Mouse (Mus musculus) effector memory CD4-positive, alpha-beta T cell, adult 5 months (primary cell): ENCODE results near the gene Ttll13. TPM values are rescaled to one million over a fixed set of nuclear protein-coding genes. Genes with fewer than 3 reads are reported as not detected.

Source experiments
- polyA plus RNA-seq: library from polyadenylated mRNA; unstranded; fragments of 100-300 nt; shearing (Covaris generic); gene quantifications from one replicate; pipeline ENCODE4 v1.2.1, GENCODE M21; 2017

Ttll13 gene
- polyA plus RNA-seq, result not detected

DNA sequence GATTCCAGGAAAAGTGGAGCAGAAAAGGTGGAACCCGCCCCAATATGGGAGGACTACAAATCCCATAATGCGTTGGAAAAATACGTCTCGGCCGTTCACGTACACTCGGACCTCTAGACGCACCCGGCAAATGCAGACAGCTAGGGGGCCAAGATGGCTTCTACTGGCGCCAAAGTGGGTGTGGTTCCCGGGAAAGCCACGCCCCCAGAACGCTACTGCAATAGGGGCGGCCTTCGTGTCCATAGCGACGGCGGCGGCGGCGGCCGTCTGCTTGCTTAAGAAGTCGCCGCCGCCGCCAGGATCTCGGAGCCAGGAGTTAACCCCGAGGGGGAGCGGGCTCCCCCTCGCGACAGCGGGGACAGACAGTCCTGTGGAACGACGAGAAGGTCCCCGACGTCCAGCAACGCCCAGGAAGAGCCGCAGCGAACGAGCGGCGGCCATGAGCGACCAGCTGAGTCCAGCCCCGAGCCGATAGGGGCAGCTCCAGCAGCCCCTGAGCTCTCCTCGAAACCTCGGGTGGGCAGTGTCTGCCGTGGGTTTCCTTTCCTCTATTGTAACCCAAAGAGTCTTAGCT, at the start of gene Ttll13:
TSS of gene Ttll13 (plus strand) at position 229 of the 574 bp plus-strand sequence.

DNA sequence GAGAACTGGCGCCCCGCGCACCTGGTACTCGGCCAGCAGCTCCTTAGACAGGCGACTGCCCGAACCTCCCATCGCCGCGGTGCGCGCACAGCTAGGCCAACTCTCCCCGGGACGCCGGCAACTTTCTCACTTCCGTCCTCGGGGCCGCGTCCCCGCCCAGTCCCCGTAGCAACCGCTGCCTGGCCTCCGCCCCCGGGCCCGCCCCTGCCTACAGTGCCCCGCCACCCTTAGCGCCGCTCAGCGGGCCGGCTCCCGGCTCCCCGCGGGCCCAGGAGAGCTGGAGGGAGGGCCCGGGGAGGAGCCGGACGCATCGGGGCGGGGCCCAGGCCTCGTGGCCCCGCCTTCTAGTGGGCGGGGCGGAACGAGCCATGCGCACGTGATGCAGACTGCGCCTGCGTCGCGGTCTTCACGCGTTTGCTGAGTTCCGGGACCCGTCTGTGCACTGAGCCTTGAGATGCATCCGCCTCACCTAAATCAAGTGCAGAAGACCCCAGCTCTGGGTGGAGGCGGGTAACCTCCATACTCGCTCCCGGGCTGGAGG, 13.6 kb upstream of the Ttll13 start, which contains the start of the genes Cib1 and Gdpgp1:
TSS of gene Cib1 (minus strand) at position 325 of the 541 bp plus-strand sequence.
TSS of gene Gdpgp1 (plus strand) at position 377 of the 541 bp plus-strand sequence.

DNA sequence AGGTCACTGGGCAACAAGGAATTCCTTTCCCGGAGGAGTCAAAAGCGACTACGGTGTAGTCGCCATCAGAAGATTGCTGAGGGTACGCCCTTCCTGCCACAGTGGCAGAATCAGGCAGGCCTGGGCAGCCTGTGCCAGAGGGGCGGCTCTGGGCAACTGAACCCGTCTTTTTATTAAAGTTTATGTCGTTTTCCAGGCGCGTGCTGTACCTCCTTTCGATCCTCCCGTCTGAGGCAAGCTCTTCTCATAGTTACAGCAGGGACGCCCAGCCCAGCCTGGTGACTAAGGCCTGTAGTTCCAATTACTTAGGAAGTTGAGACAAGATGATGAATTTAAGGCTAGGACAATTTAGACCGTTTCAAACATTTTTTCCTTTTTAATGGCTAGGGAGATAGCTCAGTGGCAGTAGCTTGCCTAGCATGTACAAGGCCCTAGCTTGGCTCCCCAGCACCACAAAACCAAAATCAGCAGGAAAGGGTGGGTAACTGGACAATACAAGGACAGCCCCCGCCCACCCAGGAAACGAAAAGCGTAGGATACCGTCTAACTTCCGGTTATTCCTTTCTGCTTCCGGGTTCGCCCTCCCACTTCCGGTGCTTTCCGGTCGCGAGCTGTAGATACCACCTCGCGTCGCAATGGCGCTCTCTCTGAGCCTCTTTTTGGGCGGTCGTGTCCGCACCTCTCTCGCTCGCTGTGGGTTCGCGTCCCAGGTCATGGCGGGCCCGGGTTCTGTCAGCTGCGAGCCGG, 14.6 kb downstream of the Ttll13 start, which contains the start of gene Ngrn:
TSS of gene Ngrn (plus strand) at position 591 of the 747 bp plus-strand sequence.

DNA sequence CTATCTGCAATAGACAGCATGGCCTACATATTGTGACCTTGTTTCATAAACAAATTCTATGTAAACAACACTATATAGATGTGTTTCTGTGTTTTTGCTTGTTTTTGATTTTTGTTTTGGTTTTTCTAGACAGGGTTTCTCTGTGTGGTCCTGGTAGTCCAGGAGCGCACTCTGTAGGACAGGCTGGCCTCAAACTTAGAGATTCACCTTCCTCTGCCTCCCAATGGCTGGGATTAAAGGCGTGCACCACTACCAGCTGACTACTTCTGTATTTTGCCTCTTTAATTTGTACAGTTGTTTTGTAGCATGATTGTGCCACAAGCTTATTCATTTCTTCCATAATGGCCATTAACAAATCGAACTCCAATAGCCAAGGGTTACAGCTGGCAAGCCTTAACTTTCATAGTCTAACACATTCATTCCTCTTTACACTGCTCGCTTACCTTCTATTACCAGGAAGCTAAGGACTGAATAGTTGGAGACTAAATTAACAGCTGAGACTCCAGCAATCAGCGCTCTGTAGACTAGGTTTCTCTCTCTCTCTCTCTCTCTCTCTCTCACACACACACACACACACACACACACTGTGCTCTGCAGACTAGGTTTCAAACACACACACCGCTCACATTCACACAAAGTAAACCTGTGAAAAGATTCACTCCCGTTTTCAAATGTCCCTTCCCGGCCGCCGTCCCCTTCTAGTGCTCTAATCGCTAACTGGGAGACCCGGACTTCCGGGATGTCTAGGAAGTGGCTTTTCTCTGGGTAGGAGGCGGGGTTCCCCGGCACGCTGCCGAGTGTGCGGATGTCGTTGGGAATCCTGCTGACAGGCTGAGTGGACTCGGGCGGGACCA, 22.9 kb downstream of the Ttll13 start, which contains the start of gene Vps33b:
TSS of gene Vps33b (plus strand) at position 753 of the 854 bp plus-strand sequence.

DNA sequence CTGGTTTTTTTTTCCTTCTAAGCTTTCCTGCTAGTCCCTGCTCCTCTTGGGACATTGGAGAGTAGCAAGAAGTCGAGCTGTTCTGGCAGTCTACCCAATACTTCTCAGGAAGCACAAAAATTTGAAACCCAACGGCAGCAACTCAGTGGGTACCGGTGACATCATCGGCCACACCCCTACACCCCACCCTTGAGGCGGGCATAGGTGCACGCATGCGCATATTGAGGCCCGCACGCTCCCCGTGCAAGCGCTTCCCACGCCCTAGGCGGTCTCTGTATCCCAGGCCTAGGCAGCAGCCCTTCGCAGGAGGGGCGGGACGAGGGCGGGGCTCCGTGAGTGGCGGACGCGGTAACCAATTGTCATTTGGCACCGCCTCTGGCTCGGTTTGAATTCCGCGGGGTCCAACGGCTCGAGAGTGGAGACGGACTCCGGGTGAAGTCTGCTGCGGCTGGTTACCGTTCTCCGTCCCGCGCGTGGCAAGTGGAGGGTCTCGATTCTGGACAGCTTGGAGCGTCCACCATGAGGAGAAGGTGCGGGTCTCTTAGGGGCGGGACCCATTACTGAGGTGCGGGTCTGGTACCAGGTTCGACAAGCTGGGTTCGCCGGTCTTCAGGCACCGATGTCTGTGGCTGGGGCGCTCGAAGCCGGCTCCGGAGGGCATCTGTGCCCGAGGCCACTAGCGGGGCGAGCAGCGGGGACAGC, 48.0 kb downstream of the Ttll13 start, which contains the start of gene Prc1:
TSS of gene Prc1 (plus strand) at position 389 of the 702 bp plus-strand sequence.

Other genes with a start within 250 kb of the Ttll13 start
- 13.4 TPM for gene Zfp710, start 221.6 kb upstream of the Ttll13 start, polyA plus RNA-seq
- 36.3 TPM for gene Idh2, start 131.0 kb upstream of the Ttll13 start, polyA plus RNA-seq
- gene Sema4b, start 59.5 kb upstream of the Ttll13 start, polyA plus RNA-seq, result 6.3 TPM
- gene Cib1, start 13.6 kb upstream of the Ttll13 start, polyA plus RNA-seq, result 71.5 TPM
- gene Gdpgp1, start 13.5 kb upstream of the Ttll13 start, polyA plus RNA-seq, result 2.4 TPM
- gene Ngrn, start 14.8 kb downstream of the Ttll13 start, polyA plus RNA-seq, result 20.9 TPM
- 42.4 TPM for gene Vps33b, start 23.3 kb downstream of the Ttll13 start, polyA plus RNA-seq
- 8.7 TPM for gene Prc1, start 48.1 kb downstream of the Ttll13 start, polyA plus RNA-seq
- gene Rccd1, start 78.1 kb downstream of the Ttll13 start, polyA plus RNA-seq, result 34.1 TPM
- gene Unc45a, start 94.6 kb downstream of the Ttll13 start, polyA plus RNA-seq, result 165 TPM
- 6.1 TPM for gene Hddc3, start 96.7 kb downstream of the Ttll13 start, polyA plus RNA-seq
- gene Man2a2, start 125.0 kb downstream of the Ttll13 start, polyA plus RNA-seq, result 97.4 TPM
- gene Fes, start 141.6 kb downstream of the Ttll13 start, polyA plus RNA-seq, result 4.8 TPM
- gene Furin, start 159.1 kb downstream of the Ttll13 start, polyA plus RNA-seq, result 190 TPM